Mouse (Mus musculus): ENCODE measurements around the gene Magi2.

GRCm38 (mm10) chr5:19262816-19263215 is 36.0 kb downstream of the Magi2 start:
- TF ChIP-seq CTCF (IDR thresholded peaks at IDR 0.05; ENCODE audit: extremely low read depth, insufficient read depth, insufficient read length, insufficient replicate concordance): no peak
- no peak for TF ChIP-seq POLR2A (IDR thresholded peaks at IDR 0.05; ENCODE audit: low read depth, low read length)
